Comparison of ENCODE assay signal across 8 mouse cellular contexts in genomic region chr17:35673416-35674035, GRCm38 (mm10). TPM values are rescaled to one million over a fixed set of nuclear protein-coding genes. Genes with fewer than 3 reads are reported as not detected.
A peak's percentile ranks its signal among the peaks of the same experiment; 100 is the strongest.
DNase-seq lines count a peak whose midpoint lies in the region; ATAC-seq lines count a peak whose summit lies in the region.

Gene Gtf2h4, minus strand, starts transcription at chr17:35673739.

- H3K9ac ChIP-seq in hindbrain, embryonic 14.5 days = peak within 1 kb of the TSS; percentile 78

- H3K9me3 ChIP-seq in hindbrain, embryonic 14.5 days (ENCODE audit: control insufficient read depth, low read length) = no peaks in the 10 kb centered on the region

- H3K36me3 ChIP-seq in hindbrain, embryonic 14.5 days (replicated peaks; ENCODE audit: control insufficient read depth, insufficient read depth) = 0 out of 2 replicates have a peak, but pooled peaks cover 4% of the 10 kb centered on the region

- H3K4me2 ChIP-seq in hindbrain, embryonic 14.5 days (replicated peaks) = peak within 1 kb of the TSS; percentile 75

- 0 out of 2 replicates have a peak within 1 kb of the TSS, but pooled peaks have one; percentile 14 for H3K27ac ChIP-seq in hindbrain, embryonic 14.5 days

- peak; percentile 92 for DNase-seq in T-cell, adult 2 months (ENCODE audit: low spot score)
- peak; percentile 82 to 91 for DNase-seq in cerebellum, postnatal 25 days
- peak; percentile 66 to 82 for DNase-seq in frontal cortex, postnatal 25 days (ENCODE audit: low spot score in 2 of 2)
- peak; percentile 96 for DNase-seq in hindbrain, embryonic 14.5 days (ENCODE audit: low spot score)
- DNase-seq in layer of hippocampus, postnatal 36 days = peak; percentile 81 to 85
- DNase-seq in lung, postnatal 36 days = peak; percentile 99
- DNase-seq in retina, postnatal 1 day = peak; percentile 98
- no peak for DNase-seq in urinary bladder, adult 2 months (ENCODE audit: low spot score)

- peak; percentile 97 for ATAC-seq in hindbrain, embryonic 14.5 days (ENCODE audit: low FRiP score)

- H3K4me3 ChIP-seq in hindbrain, embryonic 14.5 days (replicated peaks; ENCODE audit: low read length) = peak within 1 kb of the TSS; percentile 61

- no peaks in the 10 kb centered on the region for H3K27me3 ChIP-seq in hindbrain, embryonic 14.5 days (ENCODE audit: control insufficient read depth, insufficient read depth, low read length)

- peaks cover 7% of the 10 kb centered on the region; the same call in 1 of the 2 replicates for H3K4me1 ChIP-seq in hindbrain, embryonic 14.5 days (replicated peaks; ENCODE audit: control insufficient read depth, insufficient read depth, low read length)

- 2% methylated on average over 23 of the region's 23 CpGs for WGBS in hindbrain, embryonic 14.5 days

RNA-seq across cellular contexts. Expression of gene Gtf2h4, which starts in this region (rescaled TPM):
- polyA plus RNA-seq in hindbrain, embryonic 14.5 days (2014; fragmentation: Nextera tagmentation; extraction: Ambion mirVana) = 21.3 and 22.8 TPM in 2 replicates
- 10 to 100 TPM; 31.1 to 32.1 TPM for total RNA-seq in layer of hippocampus, postnatal 36 days (2021)
- polyA plus RNA-seq in urinary bladder, adult 2 months (2012; rRNA removed) = 19.8 and 22.4 TPM in 2 replicates
